Mouse (Mus musculus): ENCODE data around the gene Myo1e. TPM values are rescaled to one million over a fixed set of nuclear protein-coding genes. Genes with fewer than 3 reads are reported as not detected.
A peak's percentile ranks its signal among the peaks of the same experiment; 100 is the strongest.
"Not testable (repeated sequence)": the region's sequence is repeated elsewhere in the genome, so short reads cannot be mapped to it uniquely, and the experiment has no call there.

Myo1e gene
- total RNA-seq, 2 experiments from 2014 or later, result 8.6 to 10.2 TPM

- DNase-seq, result no peak
- intact Hi-C loops (cut with DNase I), result no loop called here
Measured at GRCm38 (mm10) chr9:70248826-70249225, 41.7 kb downstream of the Myo1e start.

- DNase-seq, result peak in 1 of 2 experiments; percentile 38
- intact Hi-C loops (cut with DNase I), result no loop called here
Measured at GRCm38 (mm10) chr9:70249881-70250681, 42.9 kb downstream of the Myo1e start.

GRCm38 (mm10) chr9:70251441-70251985, 44.4 kb downstream of the Myo1e start:
- DNase-seq, result no peak
- intact Hi-C loops (cut with DNase I), result no loop called here

GRCm38 (mm10) chr9:70253016-70253415, 45.9 kb downstream of the Myo1e start:
- intact Hi-C loops (cut with DNase I), result no loop called here
- DNase-seq, result no peak

GRCm38 (mm10) chr9:70255005-70255404, 47.9 kb downstream of the Myo1e start:
- intact Hi-C loops (cut with DNase I), result no loop called here
- no peak for DNase-seq

GRCm38 (mm10) chr9:70256027-70256426, 48.9 kb downstream of the Myo1e start:
- intact Hi-C loops (cut with DNase I); DNase-seq: not testable (repeated sequence)

- intact Hi-C loops (cut with DNase I), result loop anchor here (2.0 kb wide), 1 partner anchor 49 kb away; no protein-coding TSS in a partner anchor
- DNase-seq, result no peak
Measured at GRCm38 (mm10) chr9:70257289-70258101, 50.3 kb downstream of the Myo1e start.

- DNase-seq, result peak in 1 of 2 experiments; percentile 29
- intact Hi-C loops (cut with DNase I), result loop anchor here (2.0 to 5.0 kb wide), 2 partner anchors 38 to 62 kb away; no protein-coding TSS in a partner anchor
Measured at GRCm38 (mm10) chr9:70260324-70260841, 53.2 kb downstream of the Myo1e start.

- intact Hi-C loops (cut with DNase I), result loop anchor here (2.0 to 5.0 kb wide), 2 partner anchors 39 to 61 kb away; no protein-coding TSS in a partner anchor
- DNase-seq, result peak in 1 of 2 experiments; percentile 28
Measured at GRCm38 (mm10) chr9:70261646-70262045, 54.5 kb downstream of the Myo1e start.

- no peak for DNase-seq
- intact Hi-C loops (cut with DNase I), result loop anchor here (5.0 kb wide), 1 partner anchor 41 kb away; no protein-coding TSS in a partner anchor
Measured at GRCm38 (mm10) chr9:70263134-70263533, 56.0 kb downstream of the Myo1e start.

- peak; percentile 44 to 52 for DNase-seq
- intact Hi-C loops (cut with DNase I), result loop anchor here (5.0 kb wide), 1 partner anchor 41 kb away; no protein-coding TSS in a partner anchor
Measured at GRCm38 (mm10) chr9:70263735-70264134, 56.6 kb downstream of the Myo1e start.

GRCm38 (mm10) chr9:70265513-70265912, 58.4 kb downstream of the Myo1e start:
- intact Hi-C loops (cut with DNase I), result no loop called here

GRCm38 (mm10) chr9:70266186-70266585, 59.0 kb downstream of the Myo1e start:
- DNase-seq, result no peak
- intact Hi-C loops (cut with DNase I), result no loop called here

More at GRCm38 (mm10) chr9:70265513-70265912, 58.4 kb downstream of the Myo1e start:
- no peak for DNase-seq

- no peak for DNase-seq
- intact Hi-C loops (cut with DNase I), result no loop called here
Measured at GRCm38 (mm10) chr9:70267108-70267507, 60.0 kb downstream of the Myo1e start.

- no peak for DNase-seq
- intact Hi-C loops (cut with DNase I), result no loop called here
Measured at GRCm38 (mm10) chr9:70269349-70269748, 62.2 kb downstream of the Myo1e start.

GRCm38 (mm10) chr9:70270468-70270867, 63.3 kb downstream of the Myo1e start:
- DNase-seq, result no peak

GRCm38 (mm10) chr9:70271137-70271536, 64.0 kb downstream of the Myo1e start:
- intact Hi-C loops (cut with DNase I), result no loop called here
- DNase-seq, result no peak

More at GRCm38 (mm10) chr9:70270468-70270867, 63.3 kb downstream of the Myo1e start:
- intact Hi-C loops (cut with DNase I), result no loop called here

GRCm38 (mm10) chr9:70271631-70272030, 64.5 kb downstream of the Myo1e start:
- no peak for DNase-seq
- intact Hi-C loops (cut with DNase I), result no loop called here

- intact Hi-C loops (cut with DNase I), result no loop called here
- DNase-seq, result no peak
Measured at GRCm38 (mm10) chr9:70274071-70274470, 66.9 kb downstream of the Myo1e start.

- intact Hi-C loops (cut with DNase I), result no loop called here
- DNase-seq, result no peak
Measured at GRCm38 (mm10) chr9:70274476-70274875, 67.3 kb downstream of the Myo1e start.

Measured in heart, postnatal 36 days (tissue).